Mouse (Mus musculus) forebrain, embryonic 12.5 days (tissue): ENCODE measurements around the gene Zscan20. TPM values are rescaled to one million over a fixed set of nuclear protein-coding genes. Genes with fewer than 3 reads are reported as not detected.
"Not testable (repeated sequence)": the region's sequence is repeated elsewhere in the genome, so short reads cannot be mapped to it uniquely, and the experiment has no call there.

ENCODE experiments used
- ATAC-seq: fragments of 200-750 bp; cut with Nextera tagmentation; 2 replicates; pipeline ENCODE4 v1.8.0; 2017; ENCODE audit warnings: moderate TSS enrichment; ENCODE audit not compliant: low FRiP score
- H3K27ac ChIP-seq: fragments of 300-500 bp; sonication (generic); 2 replicates; pipeline ENCODE4 v1.5.1; 2016; ENCODE audit warnings: mild to moderate bottlenecking
- H3K27me3 ChIP-seq: fragments of 300-500 bp; sonication (generic); 2 replicates; pipeline ENCODE4 v1.6.1; 2016; ENCODE audit warnings: mild to moderate bottlenecking
- H3K36me3 ChIP-seq: fragments of 300-500 bp; sonication (generic); replicated peaks from 2 replicates; pipeline ENCODE4 v1.6.1; 2016; ENCODE audit warnings: mild to moderate bottlenecking
- H3K4me1 ChIP-seq: fragments of 300-500 bp; sonication (generic); 2 replicates; pipeline ENCODE4 v1.6.1; 2016
- H3K4me2 ChIP-seq: fragments of 300-500 bp; sonication (generic); 2 replicates; pipeline ENCODE4 v1.6.1; 2016; ENCODE audit warnings: mild to moderate bottlenecking, moderate library complexity
- H3K4me3 ChIP-seq: fragments of 300-500 bp; sonication (generic); replicated peaks from 2 replicates; pipeline ENCODE4 v1.5.1; 2016; ENCODE audit warnings: mild to moderate bottlenecking
- H3K9ac ChIP-seq: fragments of 300-500 bp; sonication (generic); 2 replicates; pipeline ENCODE4 v1.6.1; 2016; ENCODE audit warnings: mild to moderate bottlenecking
- H3K9me3 ChIP-seq: fragments of 300-500 bp; sonication (generic); 2 replicates; pipeline ENCODE4 v1.6.1; 2016
- WGBS: fragments of 180-500 bp; shearing (Covaris S2); methylation state at CpG from one replicate; pipeline ENCODE4 v1.1.7; 2016; 5-methylcytosine and 5-hydroxymethylcytosine counted together
- polyA plus RNA-seq: library from polyadenylated mRNA; unstranded; fragments of >200 nt; fragmentation: Nextera tagmentation; extraction: Ambion mirVana; gene quantifications from 2 replicates; pipeline ENCODE4 v1.2.1, GENCODE M21; 2016

Zscan20 gene
- polyA plus RNA-seq, 1 experiment from 2014 or later = 8.3 TPM

DNA sequence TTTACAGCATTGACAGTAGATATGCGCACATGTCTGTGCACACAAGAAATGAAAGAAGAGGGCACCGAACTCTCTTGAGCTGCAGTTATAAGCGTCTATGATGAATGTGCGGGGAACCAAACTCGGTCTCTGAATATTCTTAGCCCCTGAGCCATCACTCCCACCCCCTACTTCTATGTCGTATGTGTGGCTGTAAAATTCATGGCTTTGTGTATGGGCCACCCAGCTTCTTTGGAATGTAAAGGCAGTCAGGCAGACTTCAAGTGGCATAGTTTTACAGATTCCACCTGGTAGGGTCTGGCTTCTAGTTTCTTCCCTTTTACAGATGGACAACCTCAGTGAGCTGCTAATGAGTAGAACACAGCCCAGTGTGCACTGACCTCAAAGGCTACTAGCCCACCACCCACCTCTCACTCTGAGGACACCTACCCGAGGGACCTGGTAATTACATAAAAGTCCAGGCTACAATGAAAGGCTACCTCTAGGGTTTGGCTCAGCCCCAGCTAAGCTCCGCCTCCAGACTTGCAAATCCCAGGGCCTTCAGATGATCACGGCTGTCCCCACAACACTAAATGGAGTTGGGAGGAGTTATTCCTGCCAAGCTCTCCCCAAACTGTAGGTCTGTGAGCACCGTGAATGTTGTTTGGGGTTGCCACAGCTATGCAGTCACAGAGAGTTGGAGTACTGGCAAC is 26.1 kb upstream of the Zscan20 start:
- no peak overlapping the region for H3K9ac ChIP-seq
- 58% methylated on average over 10 of the region's 10 CpGs for WGBS

DNA sequence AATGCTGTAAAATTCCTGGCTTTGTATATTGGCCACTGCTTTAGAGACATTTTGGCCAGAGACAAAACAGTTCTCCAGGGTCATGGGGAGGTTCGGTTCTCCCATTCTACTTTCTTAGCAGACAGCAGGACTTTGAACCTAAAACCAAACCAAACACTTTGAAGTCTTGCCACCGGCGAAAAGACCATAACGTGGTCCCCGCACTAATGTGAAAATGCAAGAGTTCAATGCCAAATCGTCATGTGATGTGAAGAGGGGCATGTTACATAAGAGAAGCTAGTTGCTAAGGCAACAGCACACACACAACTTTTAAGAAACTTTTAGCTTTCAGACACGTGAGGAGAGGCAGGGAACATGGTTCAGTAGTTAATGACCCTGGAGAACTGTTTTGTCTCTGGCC is 25.6 kb upstream of the Zscan20 start:
- no peak overlapping the region for H3K4me2 ChIP-seq
- no peaks in the 10 kb centered on the region for H3K36me3 ChIP-seq
- H3K9me3 ChIP-seq = no peaks in the 10 kb centered on the region
- no peaks in the 10 kb centered on the region for H3K27me3 ChIP-seq
- peaks cover 19% of the 10 kb centered on the region for H3K4me1 ChIP-seq
- no peak overlapping the region for H3K27ac ChIP-seq
- no peak overlapping the region for H3K9ac ChIP-seq
- no peak for ATAC-seq
- 81% methylated on average over 7 of the region's 7 CpGs for WGBS
- H3K4me3 ChIP-seq = no peak overlapping the region

More for the DNA sequence above, 26.1 kb upstream of the Zscan20 start:
- Histone ChIP-seq H3K27ac (no peak overlapping the region), H3K9me3 (no peaks in the 10 kb centered on the region), H3K4me3 (no peak overlapping the region), H3K4me2 (no peak overlapping the region), H3K27me3 (no peaks in the 10 kb centered on the region), H3K36me3 (no peaks in the 10 kb centered on the region), H3K4me1 (peaks cover 19% of the 10 kb centered on the region)
- ATAC-seq = no peak

- no peak overlapping the region for H3K27ac ChIP-seq
- H3K27me3 ChIP-seq = peaks cover 14% of the 10 kb centered on the region
- H3K4me3 ChIP-seq = no peak overlapping the region
- 87% methylated on average over 8 of the region's 8 CpGs for WGBS
- no peaks in the 10 kb centered on the region for H3K36me3 ChIP-seq
- H3K9me3 ChIP-seq = no peaks in the 10 kb centered on the region
- no peak for ATAC-seq
- no peaks in the 10 kb centered on the region for H3K4me1 ChIP-seq
- no peak overlapping the region for H3K9ac ChIP-seq
- H3K4me2 ChIP-seq = no peak overlapping the region
Measured at GRCm38 (mm10) chr4:128621109-128621508, 11.2 kb upstream of the Zscan20 start.

DNA sequence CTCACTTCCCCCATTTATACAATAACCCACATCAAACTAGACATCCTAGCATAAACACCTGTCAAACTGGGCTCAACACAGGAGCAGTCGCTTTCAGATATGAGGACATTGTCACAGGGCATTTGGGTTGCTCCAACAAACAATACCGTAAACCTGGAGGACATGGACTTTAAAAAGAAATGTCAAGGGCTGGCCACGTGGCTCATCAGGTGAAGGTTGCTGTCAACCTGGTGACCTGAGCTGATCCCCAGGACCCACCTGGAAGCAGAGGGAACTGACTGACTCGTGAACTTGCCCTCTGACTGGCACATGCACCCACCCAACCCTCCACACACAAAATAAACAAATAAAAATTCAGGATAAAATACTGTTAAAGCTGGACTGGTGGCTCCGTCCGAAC is 10.7 kb upstream of the Zscan20 start:
- Histone ChIP-seq H3K9ac (no peak overlapping the region), H3K4me2 (no peak overlapping the region), H3K27me3 (peaks cover 14% of the 10 kb centered on the region), H3K4me3 (no peak overlapping the region), H3K4me1 (no peaks in the 10 kb centered on the region), H3K9me3 (no peaks in the 10 kb centered on the region), H3K27ac (no peak overlapping the region), H3K36me3 (no peaks in the 10 kb centered on the region)
- ATAC-seq = no peak
- WGBS = 81% methylated on average over 6 of the region's 6 CpGs

- H3K4me2 ChIP-seq = no peak overlapping the region
- H3K4me3 ChIP-seq = no peak overlapping the region
- WGBS = 37% methylated on average over 2 of the region's 2 CpGs
- no peak for ATAC-seq
- H3K4me1 ChIP-seq = no peaks in the 10 kb centered on the region
- H3K27ac ChIP-seq = no peak overlapping the region
- peaks cover 14% of the 10 kb centered on the region for H3K27me3 ChIP-seq
- H3K9me3 ChIP-seq = no peaks in the 10 kb centered on the region
- H3K36me3 ChIP-seq = no peaks in the 10 kb centered on the region
- no peak overlapping the region for H3K9ac ChIP-seq
Measured at GRCm38 (mm10) chr4:128618963-128619362, 9.1 kb upstream of the Zscan20 start.

DNA sequence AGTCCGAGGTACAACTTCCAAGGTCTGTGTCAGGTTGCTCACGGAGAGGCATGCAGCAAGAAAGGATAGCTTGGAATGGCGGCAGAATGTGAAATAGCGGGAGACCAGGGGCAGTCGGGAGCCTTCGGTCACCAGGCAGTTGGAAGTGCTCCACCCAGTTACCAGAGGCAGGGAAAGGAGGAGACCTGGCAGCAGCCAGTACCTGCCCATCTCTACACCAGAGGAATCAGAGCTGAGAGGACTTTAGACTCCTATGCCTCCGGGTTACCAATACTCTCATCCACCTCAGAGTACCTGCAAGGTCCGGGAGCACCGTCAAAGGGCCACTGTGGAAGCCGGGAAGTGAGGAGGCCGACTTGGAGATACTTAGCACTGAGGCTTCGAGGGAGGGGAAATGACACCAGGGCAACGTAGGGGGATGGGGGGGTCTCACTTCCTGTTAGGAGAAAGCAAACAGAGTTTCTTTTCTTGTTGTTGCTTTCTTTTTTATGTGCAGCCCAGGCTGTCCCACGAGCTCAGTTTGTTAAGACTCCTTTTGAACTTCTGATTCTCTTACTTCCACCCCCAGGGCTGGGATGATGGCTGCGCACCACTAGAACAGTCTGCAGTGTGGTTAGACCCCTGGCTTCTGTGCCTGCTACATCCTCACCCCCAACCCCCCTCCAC is 8.5 kb upstream of the Zscan20 start, which contains the start of gene Tlr12:
Tlr12 (minus strand) TSS at position 374 of the 666 bp plus-strand sequence.
- Histone ChIP-seq H3K27me3 (peaks cover 14% of the 10 kb centered on the region), H3K36me3 (no peaks in the 10 kb centered on the region), H3K9me3 (no peaks in the 10 kb centered on the region), H3K27ac (no peak within 1 kb of the TSS), H3K4me3 (no peak within 1 kb of the TSS), H3K4me2 (no peak within 1 kb of the TSS), H3K4me1 (no peaks in the 10 kb centered on the region), H3K9ac (no peak within 1 kb of the TSS)
- ATAC-seq = no peak
- WGBS = 68% methylated on average over 15 of the region's 15 CpGs

DNA sequence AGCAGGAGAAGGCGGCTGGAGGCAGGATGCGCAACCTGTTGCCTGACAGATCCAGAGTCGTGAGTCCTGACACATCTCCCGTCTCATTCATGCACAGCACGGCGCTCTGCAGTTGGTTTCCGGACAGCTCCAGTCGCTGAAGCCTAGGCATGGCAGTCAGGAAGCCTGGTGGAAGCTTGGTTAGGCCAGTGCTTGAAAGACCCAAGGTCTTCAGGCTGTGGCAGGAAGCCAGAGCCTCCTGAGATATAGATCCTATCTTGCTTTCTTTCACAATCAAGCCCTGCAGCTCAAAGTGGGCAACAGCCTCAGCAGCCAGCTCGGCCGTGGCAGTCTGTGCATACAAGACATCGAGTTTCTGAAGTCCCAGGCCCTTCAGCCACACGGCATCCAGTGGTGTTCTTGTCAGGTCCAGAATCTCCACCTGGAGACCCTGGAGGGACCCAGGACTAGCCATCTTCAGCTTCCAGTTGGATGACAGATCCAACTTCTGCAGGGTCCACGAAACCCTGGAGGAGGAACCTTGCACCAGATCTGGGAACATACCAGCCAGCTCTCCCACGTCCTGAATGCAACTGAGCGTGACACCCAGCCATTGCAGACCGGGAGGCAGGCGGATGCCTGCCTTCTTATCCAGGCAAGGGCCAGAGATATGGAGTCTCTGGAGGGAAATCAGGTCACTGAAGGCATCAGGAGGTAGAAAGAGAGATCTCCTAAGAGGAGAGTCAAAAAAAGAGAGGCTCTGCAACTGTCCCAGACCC is 7.6 kb upstream of the Zscan20 start:
- ATAC-seq = no peak
- Histone ChIP-seq H3K27me3 (peaks cover 14% of the 10 kb centered on the region), H3K9ac (no peak overlapping the region), H3K4me3 (no peak overlapping the region), H3K36me3 (no peaks in the 10 kb centered on the region), H3K4me2 (no peak overlapping the region), H3K9me3 (no peaks in the 10 kb centered on the region), H3K27ac (no peak overlapping the region), H3K4me1 (no peaks in the 10 kb centered on the region)
- 78% methylated on average over 17 of the region's 17 CpGs for WGBS

DNA sequence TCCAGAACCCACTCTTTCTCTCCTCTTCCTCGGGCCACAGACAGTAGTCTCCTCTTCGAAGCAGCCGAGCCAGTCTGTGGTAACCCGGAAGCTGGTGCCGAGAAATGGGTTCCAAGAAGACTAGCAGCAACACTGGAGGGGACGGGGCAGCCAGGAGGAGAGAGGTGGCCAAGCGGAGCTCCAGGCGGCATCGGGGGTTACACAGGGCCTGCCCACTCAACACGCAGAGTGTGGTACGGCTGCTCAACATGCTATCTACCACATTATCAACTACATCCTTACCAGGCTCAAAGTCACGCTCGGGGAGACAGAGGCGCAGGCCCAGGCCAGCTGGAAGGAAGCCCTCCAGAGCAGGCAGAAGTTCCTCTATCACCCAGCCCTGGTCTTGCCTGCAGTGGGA is 5.9 kb upstream of the Zscan20 start:
- ATAC-seq = no peak
- no peaks in the 10 kb centered on the region for H3K9me3 ChIP-seq
- no peak overlapping the region for H3K4me3 ChIP-seq
- H3K4me2 ChIP-seq = no peak overlapping the region
- H3K27ac ChIP-seq = no peak overlapping the region
- 92% methylated on average over 14 of the region's 14 CpGs for WGBS
- H3K4me1 ChIP-seq = peaks cover 1% of the 10 kb centered on the region
- no peak overlapping the region for H3K9ac ChIP-seq
- peaks cover 14% of the 10 kb centered on the region for H3K27me3 ChIP-seq
- no peaks in the 10 kb centered on the region for H3K36me3 ChIP-seq

- 25% methylated on average over 8 of the region's 8 CpGs for WGBS
- Histone ChIP-seq H3K9me3 (no peaks in the 10 kb centered on the region), H3K4me2 (no peak overlapping the region), H3K9ac (no peak overlapping the region), H3K4me1 (peaks cover 13% of the 10 kb centered on the region), H3K27ac (no peak overlapping the region), H3K27me3 (peaks cover 14% of the 10 kb centered on the region), H3K4me3 (no peak overlapping the region), H3K36me3 (no peaks in the 10 kb centered on the region)
- ATAC-seq = no peak
Measured at GRCm38 (mm10) chr4:128613326-128613725, 3.4 kb upstream of the Zscan20 start.

GRCm38 (mm10) chr4:128611726-128612125 is 1.8 kb upstream of the Zscan20 start:
- WGBS = 83% methylated on average over 3 of the region's 3 CpGs
- not testable (repeated sequence) for H3K4me3 ChIP-seq, H3K9ac ChIP-seq, H3K36me3 ChIP-seq, H3K27me3 ChIP-seq, H3K4me2 ChIP-seq, ATAC-seq, H3K27ac ChIP-seq, H3K9me3 ChIP-seq
- peaks cover 13% of the 10 kb centered on the region for H3K4me1 ChIP-seq

- 29% methylated on average over 10 of the region's 10 CpGs for WGBS
- no peaks in the 10 kb centered on the region for H3K36me3 ChIP-seq
- H3K27ac ChIP-seq = no peak overlapping the region
- H3K4me3 ChIP-seq = peak overlapping the region; percentile 67; the same call in 1 of the 2 replicates
- peaks cover 13% of the 10 kb centered on the region for H3K4me1 ChIP-seq
- ATAC-seq = no peak
- no peak overlapping the region for H3K9ac ChIP-seq
- H3K27me3 ChIP-seq = no peaks in the 10 kb centered on the region
- H3K4me2 ChIP-seq = peak overlapping the region; percentile 77
- no peaks in the 10 kb centered on the region for H3K9me3 ChIP-seq
Measured at GRCm38 (mm10) chr4:128610706-128611105, 808 bp upstream of the Zscan20 start.

DNA sequence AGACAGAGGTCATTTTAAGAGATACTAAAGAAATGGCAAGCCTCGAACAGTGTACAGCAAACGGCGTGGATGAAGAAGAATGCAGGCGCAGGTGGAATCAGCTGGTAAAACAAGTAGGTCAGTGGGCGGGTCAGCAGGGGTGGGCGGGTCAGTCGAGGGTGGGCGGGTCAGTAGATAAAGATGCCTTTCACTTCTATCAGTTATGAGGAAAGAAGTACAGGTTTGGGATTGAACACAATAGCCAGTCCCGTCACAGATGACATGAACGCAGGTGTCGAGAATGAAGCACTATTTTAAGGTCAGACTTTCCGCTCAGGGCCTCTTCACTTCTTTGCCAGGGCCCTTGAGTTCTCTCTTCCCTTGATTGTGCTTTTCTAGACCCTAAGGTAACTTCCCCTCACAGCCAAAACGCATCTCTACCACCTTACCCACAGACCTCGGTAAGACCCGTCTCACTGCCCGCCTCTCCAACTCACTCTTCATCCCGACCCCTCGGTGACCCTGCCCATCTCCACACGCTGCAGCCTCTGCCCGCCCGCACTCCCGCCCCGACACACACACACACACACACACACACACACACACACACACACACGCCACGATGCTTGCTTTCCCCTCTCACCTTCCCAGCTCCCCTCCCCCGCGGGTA is 498 bp downstream of the Zscan20 start:
- H3K9ac ChIP-seq = peak overlapping the region; percentile 76
- peak overlapping the region; percentile 31; the same call in 1 of the 2 replicates for H3K27ac ChIP-seq
- no peaks in the 10 kb centered on the region for H3K27me3 ChIP-seq
- peak overlapping the region; percentile 77 for H3K4me2 ChIP-seq
- WGBS = 11% methylated on average over 27 of the region's 27 CpGs
- peak overlapping the region; percentile 67 for H3K4me3 ChIP-seq
- peak; percentile 62 for ATAC-seq
- H3K9me3 ChIP-seq = no peaks in the 10 kb centered on the region
- H3K36me3 ChIP-seq = peaks cover 4% of the 10 kb centered on the region
- peaks cover 13% of the 10 kb centered on the region for H3K4me1 ChIP-seq
